Mouse (Mus musculus) cerebellum, adult 9-11 months (tissue): Measurements from ENCODE around the gene Slc40a1.

Source experiments
- DNase-seq: peaks from one replicate; pipeline ENCODE4 v3.0.0; 2022

Gene Slc40a1

DNA sequence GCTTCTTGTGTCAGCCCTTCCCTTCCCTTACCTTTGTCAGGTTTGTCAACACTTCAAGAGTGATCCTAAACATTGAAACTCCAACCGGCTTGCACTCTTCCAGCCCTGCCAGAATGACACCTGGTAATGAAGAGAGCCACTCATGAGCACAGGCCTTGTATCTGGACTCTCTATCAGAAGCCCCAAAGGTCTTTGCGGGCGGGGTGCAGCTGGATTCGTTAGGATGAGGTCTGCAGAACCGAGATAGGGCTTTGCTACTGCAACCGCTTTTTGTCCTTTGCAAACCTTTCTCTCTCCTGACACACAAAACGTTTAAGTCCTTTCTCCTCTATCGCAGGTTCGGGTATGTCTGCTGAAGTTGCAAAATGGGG is at the start of gene Slc40a1:
TSS of gene Slc40a1 (minus strand) at position 131 of the 371 bp plus-strand sequence.
- no peak for DNase-seq

GRCm38 (mm10) chr1:45971314-45971713 is 45.0 kb upstream of the Slc40a1 start:
- no peak for DNase-seq

- no peak for DNase-seq
Measured at GRCm38 (mm10) chr1:45948988-45949387, 22.7 kb upstream of the Slc40a1 start.

GRCm38 (mm10) chr1:45947843-45948242 is 21.5 kb upstream of the Slc40a1 start:
- DNase-seq = no peak

GRCm38 (mm10) chr1:45931127-45931526 is 4.8 kb upstream of the Slc40a1 start:
- DNase-seq = no peak

DNA sequence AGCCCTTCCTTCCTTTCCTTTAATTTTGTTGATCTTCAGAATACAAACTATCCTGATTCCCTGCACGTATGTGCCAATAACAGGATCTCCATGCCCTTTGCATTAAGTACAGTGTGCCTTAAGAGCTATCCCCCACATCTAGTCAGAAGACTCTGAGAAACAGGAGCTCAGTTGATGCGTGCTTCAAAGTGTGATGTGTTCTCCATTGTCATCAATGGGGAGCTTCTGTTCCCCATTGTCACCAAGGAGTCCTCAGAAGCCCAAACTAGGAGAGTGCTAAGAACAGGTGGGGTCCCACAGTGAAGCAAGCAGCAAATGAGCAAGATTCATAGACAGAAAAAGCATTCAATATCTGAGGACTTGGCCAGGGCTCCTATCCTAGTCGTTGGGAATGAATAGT is 588 bp upstream of the Slc40a1 start:
- no peak for DNase-seq

DNA sequence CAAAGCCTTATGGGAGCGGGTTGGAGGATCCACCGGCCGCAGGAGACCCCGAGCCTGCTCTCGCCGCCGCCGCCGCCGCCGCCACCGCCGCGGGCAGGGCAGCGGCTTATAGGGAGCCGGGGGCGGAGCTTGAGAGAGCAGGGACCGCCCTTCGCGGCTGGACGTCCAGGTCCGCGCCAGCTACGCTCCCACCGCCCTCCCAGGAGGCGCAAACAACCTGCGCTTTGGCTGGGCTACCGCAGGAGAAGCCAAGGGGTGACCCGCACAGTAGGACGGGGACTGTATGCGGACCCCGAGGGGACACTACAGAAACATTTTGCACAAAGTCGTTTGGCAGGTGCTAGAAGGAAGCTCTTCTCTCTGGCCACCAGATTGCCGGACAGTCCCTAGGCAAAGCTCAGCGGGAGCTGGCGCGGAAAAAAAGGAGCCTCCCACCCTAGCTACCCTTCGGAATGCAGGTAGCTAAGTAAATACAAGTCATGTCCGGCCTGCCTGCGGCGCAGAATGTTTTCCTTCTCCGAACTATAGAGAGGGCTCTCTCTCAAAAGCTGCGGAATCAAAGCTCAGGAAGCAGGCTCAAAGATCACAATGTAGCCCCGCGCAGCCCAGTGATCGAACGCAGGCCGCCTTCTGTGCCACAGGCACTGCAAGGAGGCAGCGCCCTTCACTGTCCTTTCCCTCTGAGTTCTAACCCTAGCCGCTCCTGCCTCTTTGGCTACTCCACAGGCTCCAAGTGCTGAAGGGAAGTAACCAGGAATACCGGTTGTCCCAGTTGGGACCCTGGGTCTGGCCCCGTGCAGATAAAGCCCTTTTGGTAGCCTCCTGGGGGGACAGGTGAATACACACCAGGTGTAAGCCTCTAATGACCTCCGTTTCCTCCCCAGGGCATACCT is 577 bp downstream of the Slc40a1 start:
- peak; percentile 27 for DNase-seq

GRCm38 (mm10) chr1:45925131-45925499 is 1.2 kb downstream of the Slc40a1 start:
- DNase-seq = no peak

DNA sequence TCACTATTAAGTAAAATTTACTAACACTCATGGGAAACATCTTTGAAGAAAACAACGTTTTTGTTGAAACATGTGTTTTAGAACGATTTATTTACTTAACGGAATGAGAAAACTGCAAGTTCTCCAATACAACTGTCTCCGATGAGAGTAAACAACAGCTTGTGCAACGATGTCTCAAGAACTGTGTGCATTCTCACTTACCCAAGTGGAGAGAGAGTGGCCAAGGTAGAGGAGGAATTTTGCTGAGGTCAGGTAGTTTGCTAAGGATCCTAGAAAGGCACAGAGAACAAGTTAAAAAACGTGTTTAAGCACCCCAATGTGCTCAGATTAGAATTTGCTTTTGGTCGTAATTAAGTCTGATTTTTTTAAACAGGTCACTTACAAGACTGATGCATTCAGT is 1.8 kb downstream of the Slc40a1 start:
- DNase-seq = no peak

- no peak for DNase-seq
Measured at GRCm38 (mm10) chr1:45923306-45923705, 3.0 kb downstream of the Slc40a1 start.

- DNase-seq = no peak
Measured at GRCm38 (mm10) chr1:45920703-45921102, 5.6 kb downstream of the Slc40a1 start.

- DNase-seq = no peak
Measured at GRCm38 (mm10) chr1:45919752-45920151, 6.6 kb downstream of the Slc40a1 start.

GRCm38 (mm10) chr1:45917136-45917803 is 9.1 kb downstream of the Slc40a1 start:
- DNase-seq = no peak

DNA sequence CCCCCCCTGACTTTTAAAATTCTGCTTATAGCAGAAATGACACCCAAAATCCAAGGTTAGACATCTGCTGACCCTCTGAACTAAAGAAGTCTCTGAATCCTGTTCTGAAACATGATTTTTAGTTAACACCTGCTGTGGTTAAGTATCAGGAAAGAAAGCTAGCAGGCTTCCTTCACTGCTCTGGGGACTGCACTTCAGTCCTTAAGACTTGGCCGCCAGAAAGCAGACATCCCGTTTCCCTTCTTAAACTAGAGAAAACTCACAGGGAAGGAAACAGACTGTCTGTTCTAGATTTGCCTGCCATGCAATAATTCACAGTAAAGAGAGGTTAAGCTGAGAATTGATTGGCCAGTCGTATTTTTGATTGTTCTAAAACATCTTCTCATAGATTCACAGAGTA is 10.1 kb downstream of the Slc40a1 start:
- DNase-seq = no peak

DNA sequence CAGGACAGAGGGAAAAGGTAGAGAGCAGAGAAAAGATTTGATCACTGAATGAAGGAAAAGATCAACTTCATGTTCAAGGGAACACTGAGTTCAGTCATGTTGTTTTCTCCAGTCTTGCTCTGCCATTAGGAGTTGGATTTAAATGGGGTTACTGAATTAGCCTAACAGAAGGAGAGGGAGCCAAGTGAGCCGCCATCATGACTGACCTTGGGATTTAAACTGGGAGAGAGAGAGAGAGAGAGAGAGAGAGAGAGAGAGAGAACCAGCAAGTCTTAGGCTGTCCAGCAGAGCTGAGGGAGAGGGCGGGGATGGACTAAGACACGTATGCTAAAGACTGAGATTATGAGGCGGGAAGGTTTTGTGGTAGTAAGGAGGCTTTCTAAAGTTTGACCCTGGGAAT is 12.1 kb downstream of the Slc40a1 start:
- DNase-seq = no peak

DNA sequence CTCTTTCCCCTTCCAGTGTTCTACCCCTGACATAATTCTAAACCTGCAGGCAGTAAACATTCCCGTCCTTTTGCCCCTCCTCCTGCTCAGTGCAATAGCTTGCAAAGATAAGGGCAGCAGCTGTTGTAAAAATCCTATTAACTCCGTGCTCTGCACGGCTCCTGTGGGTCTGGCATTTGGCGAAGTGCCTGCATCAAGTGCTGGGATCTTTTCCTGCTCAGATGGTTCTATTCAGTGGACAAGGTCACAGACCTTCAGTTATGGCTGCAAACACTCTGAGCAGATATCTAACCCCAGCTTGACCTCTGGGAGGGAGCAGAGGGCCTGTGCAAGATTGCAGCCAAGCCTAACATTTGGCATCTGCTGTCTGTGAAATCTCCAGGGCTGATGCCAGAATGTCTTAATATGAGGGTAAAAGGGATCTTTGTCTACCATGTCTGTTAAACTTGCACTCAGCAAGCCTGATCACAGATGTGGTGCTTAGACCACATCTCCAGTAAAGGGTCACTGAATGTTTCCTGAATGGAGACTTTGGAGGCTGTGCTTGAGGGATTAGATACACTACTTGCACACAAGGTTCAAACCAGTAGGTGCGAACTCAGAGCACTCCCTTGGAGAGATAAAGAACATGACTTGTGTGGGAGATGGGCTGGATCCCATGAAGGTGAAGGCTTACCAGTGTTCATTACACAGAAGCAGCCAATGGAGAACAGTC is 21.1 kb downstream of the Slc40a1 start:
- DNase-seq = no peak

GRCm38 (mm10) chr1:45904161-45904560 is 22.2 kb downstream of the Slc40a1 start:
- no peak for DNase-seq

DNA sequence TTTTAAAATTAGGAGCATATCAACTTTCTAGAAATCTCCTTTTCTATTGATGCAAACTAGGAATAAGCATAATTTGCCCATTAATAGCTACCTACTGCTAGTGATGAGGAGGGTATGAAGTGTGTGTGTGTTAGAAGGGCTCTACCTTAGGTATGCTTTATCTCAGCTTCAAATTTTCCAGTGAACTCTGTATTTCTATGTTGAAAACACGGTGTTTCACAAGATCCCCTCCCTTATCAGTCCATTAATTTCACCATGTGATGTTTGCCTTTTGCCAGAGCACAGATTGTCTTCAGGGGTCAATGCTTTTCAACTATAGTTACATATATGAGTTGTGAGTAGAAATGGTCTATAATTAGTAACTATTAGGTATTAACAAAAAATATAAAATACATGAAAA is 28.3 kb downstream of the Slc40a1 start:
- DNase-seq = no peak

DNA sequence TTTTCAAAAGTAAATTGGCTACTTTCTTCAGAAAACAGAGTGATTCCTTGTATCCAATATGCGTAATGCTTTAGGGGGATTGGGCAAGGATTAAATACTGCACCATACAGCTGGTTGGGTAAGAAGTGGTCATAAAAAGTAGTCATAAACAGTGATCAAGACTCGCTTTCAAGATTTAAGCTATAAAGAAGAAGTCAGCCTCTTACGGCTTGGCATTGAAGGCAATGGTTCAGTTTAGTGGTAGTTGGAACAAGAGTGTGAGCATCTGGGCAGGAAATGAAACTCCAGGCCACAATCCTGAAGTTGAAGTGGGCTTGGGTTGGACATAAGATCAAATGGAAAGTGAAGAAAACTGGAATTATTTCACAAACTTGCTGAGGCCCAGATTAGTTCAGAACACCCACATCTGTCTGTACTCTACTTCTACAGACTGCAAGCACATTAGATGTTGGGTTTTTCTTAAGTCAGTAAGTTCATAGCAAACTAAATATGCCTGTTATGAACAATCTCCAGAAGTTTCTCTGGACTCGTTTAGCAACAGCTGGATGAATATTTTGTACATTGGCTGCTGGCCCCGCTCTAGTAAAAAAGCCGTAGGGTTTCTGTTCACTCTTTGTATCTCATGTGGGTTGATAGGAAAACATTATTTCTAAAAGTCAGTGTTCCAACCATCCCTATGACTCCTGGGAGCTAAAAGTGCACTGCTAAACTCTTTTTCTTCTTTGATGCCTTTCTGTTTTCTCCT is 32.0 kb downstream of the Slc40a1 start:
- DNase-seq = no peak

- DNase-seq = no peak
Measured at GRCm38 (mm10) chr1:45891986-45892385, 34.3 kb downstream of the Slc40a1 start.

GRCm38 (mm10) chr1:45890173-45890572 is 36.1 kb downstream of the Slc40a1 start, which contains the start of gene Gm5269:
Gene Gm5269 (minus strand): TSS chr1:45890273.
- DNase-seq = no peak

- no peak for DNase-seq
Measured at GRCm38 (mm10) chr1:45886800-45887199, 39.5 kb downstream of the Slc40a1 start.

- DNase-seq = no peak
Measured at GRCm38 (mm10) chr1:45883378-45883777, 42.9 kb downstream of the Slc40a1 start.
